Mouse (Mus musculus) limb, embryonic 10.5 days (tissue): Measurements from ENCODE around the gene Kcnt1. TPM values are rescaled to one million over a fixed set of nuclear protein-coding genes. Genes with fewer than 3 reads are reported as not detected.

Experiments used
- DNase-seq: peaks from one replicate; pipeline ENCODE4 v3.0.0-alpha.2; 2017; ENCODE audit warnings: low spot score
- H3K27ac ChIP-seq: fragments of 300-500 bp; sonication (generic); 2 replicates; pipeline ENCODE4 v1.5.1; 2016; ENCODE audit warnings: mild to moderate bottlenecking
- H3K27me3 ChIP-seq: fragments of 300-500 bp; sonication (generic); 2 replicates; pipeline ENCODE4 v1.6.1; 2016; ENCODE audit warnings: low read depth, mild to moderate bottlenecking; ENCODE audit not compliant: poor library complexity, severe bottlenecking
- H3K36me3 ChIP-seq: fragments of 300-500 bp; sonication (generic); 2 replicates; pipeline ENCODE4 v1.6.1; 2016; ENCODE audit warnings: mild to moderate bottlenecking, moderate library complexity
- H3K4me1 ChIP-seq: fragments of 300-500 bp; sonication (generic); 2 replicates; pipeline ENCODE4 v1.6.1; 2016
- H3K4me3 ChIP-seq: fragments of 300-500 bp; sonication (generic); 2 replicates; pipeline ENCODE4 v1.5.1; 2016; ENCODE audit warnings: mild to moderate bottlenecking, moderate library complexity
- H3K9me3 ChIP-seq: fragments of 300-500 bp; sonication (generic); replicated peaks from 2 replicates; pipeline ENCODE4 v1.6.1; 2016; ENCODE audit warnings: mild to moderate bottlenecking
- whole genome bisulfite sequencing: fragments of 180-500 bp; shearing (Covaris S2); methylation state at CpG from one replicate; pipeline ENCODE4 v1.1.7; 2016; 5-methylcytosine and 5-hydroxymethylcytosine counted together
- polyA plus RNA-seq: library from polyadenylated mRNA; unstranded; fragments of >200 nt; fragmentation: Nextera tagmentation; extraction: Ambion mirVana; gene quantifications from 2 replicates; pipeline ENCODE4 v1.2.1, GENCODE M21; 2016

Gene Kcnt1
- polyA plus RNA-seq, 1 experiment from 2014 or later: 0.20 TPM

- no peak for DNase-seq
- Histone ChIP-seq H3K27ac (no peak overlapping the region), H3K4me3 (no peak overlapping the region), H3K4me1 (no peaks in the 10 kb centered on the region), H3K36me3 (no peaks in the 10 kb centered on the region), H3K27me3 (no peaks in the 10 kb centered on the region), H3K9me3 (no peaks in the 10 kb centered on the region)
- 66% methylated on average over 3 of the region's 3 CpGs for WGBS
These were observed 10.9 kb upstream of the Kcnt1 start for GRCm38 (mm10) chr2:25852626-25853025.

GRCm38 (mm10) chr2:25853998-25854397 is 9.5 kb upstream of the Kcnt1 start:
- H3K9me3 ChIP-seq: no peaks in the 10 kb centered on the region
- no peak overlapping the region for H3K4me3 ChIP-seq
- 85% methylated on average over 5 of the region's 5 CpGs for WGBS
- DNase-seq: no peak
- H3K27me3 ChIP-seq: no peaks in the 10 kb centered on the region
- H3K36me3 ChIP-seq: no peaks in the 10 kb centered on the region
- H3K27ac ChIP-seq: no peak overlapping the region
- H3K4me1 ChIP-seq: no peaks in the 10 kb centered on the region

DNA sequence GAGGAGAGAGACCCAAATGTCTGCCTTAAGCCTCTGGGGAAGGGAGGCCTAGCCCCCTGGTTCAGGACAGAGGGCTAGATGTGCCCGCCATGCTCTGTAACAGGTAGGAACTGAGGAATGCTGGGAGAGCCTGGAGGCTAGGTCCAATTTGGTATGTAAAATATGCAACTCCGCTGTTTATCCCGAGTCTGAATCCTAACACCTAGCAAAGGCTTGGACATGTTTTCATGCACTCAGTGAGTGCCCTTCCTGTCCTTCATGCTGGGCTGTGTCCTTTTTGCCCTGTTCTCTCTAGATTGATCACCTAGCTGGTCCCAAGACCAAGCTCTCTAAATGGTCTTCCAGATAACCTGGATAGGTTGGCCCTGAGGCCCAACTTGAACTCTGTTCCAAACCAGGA is 3.6 kb upstream of the Kcnt1 start:
- Histone ChIP-seq H3K9me3 (no peaks in the 10 kb centered on the region), H3K36me3 (no peaks in the 10 kb centered on the region), H3K4me3 (no peak overlapping the region), H3K27me3 (peaks cover 33% of the 10 kb centered on the region), H3K4me1 (peaks cover 14% of the 10 kb centered on the region), H3K27ac (no peak overlapping the region)
- WGBS: 94% methylated on average over 3 of the region's 3 CpGs
- DNase-seq: no peak

DNA sequence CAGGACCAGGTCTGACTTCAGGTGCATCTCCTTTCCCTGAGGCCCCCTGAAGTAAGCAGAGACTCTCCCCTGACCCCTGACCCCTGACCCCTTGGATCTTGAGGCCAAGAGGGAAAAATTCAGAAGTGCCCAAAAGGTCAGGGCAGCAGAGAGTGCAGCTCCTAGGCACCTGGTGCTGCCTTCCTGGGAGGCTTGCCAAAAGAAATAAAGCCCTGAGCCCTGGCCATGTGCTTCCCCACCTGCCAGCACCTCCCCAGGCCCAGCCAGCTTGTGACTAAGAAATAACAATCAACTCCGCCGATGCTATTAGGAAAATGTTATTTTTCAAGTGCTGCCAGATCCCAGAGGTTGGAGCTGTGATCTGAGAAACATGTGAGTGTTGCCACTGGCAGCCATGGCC is 1.5 kb upstream of the Kcnt1 start:
- Histone ChIP-seq H3K4me3 (no peak overlapping the region), H3K9me3 (no peaks in the 10 kb centered on the region), H3K27me3 (peaks cover 54% of the 10 kb centered on the region), H3K36me3 (no peaks in the 10 kb centered on the region), H3K27ac (no peak overlapping the region), H3K4me1 (peaks cover 14% of the 10 kb centered on the region)
- DNase-seq: no peak
- WGBS: 90% methylated on average over 2 of the region's 2 CpGs

GRCm38 (mm10) chr2:25862696-25863270 is 751 bp upstream of the Kcnt1 start:
- WGBS: 65% methylated on average over 5 of the region's 5 CpGs
- Histone ChIP-seq H3K27ac (no peak overlapping the region), H3K9me3 (no peaks in the 10 kb centered on the region), H3K4me3 (0 out of 2 replicates have a peak overlapping the region, but pooled peaks have one; percentile 57), H3K27me3 (peaks cover 59% of the 10 kb centered on the region), H3K4me1 (peaks cover 14% of the 10 kb centered on the region), H3K36me3 (no peaks in the 10 kb centered on the region)
- no peak for DNase-seq

DNA sequence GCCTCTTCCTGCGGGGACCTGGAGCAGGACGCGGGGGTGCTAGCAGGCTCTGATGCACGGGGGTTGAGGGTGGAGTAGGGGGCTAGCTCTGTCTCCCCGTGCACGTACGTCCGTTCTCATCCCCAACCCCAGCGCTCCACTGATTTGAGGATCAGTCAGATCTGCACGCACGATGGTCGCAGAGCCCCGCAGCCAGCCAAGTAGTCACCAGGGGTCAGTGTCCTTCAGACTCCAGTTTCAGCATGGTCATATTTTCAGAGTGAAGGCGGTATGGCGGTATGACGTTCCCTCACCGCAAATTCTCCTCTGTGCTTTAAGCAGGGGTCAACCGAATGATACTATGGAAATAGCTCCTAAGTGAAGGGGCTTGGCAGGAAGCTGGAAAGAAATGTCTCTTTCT is 696 bp downstream of the Kcnt1 start:
- WGBS: 9% methylated on average over 18 of the region's 18 CpGs
- no peak overlapping the region for H3K27ac ChIP-seq
- peaks cover 14% of the 10 kb centered on the region for H3K4me1 ChIP-seq
- no peaks in the 10 kb centered on the region for H3K36me3 ChIP-seq
- H3K4me3 ChIP-seq: peak overlapping the region; percentile 57
- no peak for DNase-seq
- no peaks in the 10 kb centered on the region for H3K9me3 ChIP-seq
- peaks cover 59% of the 10 kb centered on the region for H3K27me3 ChIP-seq

GRCm38 (mm10) chr2:25865412-25865811 is 1.9 kb downstream of the Kcnt1 start:
- Histone ChIP-seq H3K4me1 (peaks cover 14% of the 10 kb centered on the region), H3K27me3 (peaks cover 59% of the 10 kb centered on the region), H3K9me3 (no peaks in the 10 kb centered on the region), H3K4me3 (no peak overlapping the region), H3K36me3 (no peaks in the 10 kb centered on the region), H3K27ac (no peak overlapping the region)
- WGBS: 11% methylated on average over 4 of the region's 4 CpGs
- DNase-seq: no peak

GRCm38 (mm10) chr2:25866656-25867055 is 3.1 kb downstream of the Kcnt1 start:
- DNase-seq: no peak
- no peak overlapping the region for H3K27ac ChIP-seq
- no peaks in the 10 kb centered on the region for H3K9me3 ChIP-seq
- no peaks in the 10 kb centered on the region for H3K36me3 ChIP-seq
- H3K4me3 ChIP-seq: no peak overlapping the region
- WGBS: 58% methylated on average over 5 of the region's 5 CpGs
- peaks cover 14% of the 10 kb centered on the region for H3K4me1 ChIP-seq
- H3K27me3 ChIP-seq: peaks cover 58% of the 10 kb centered on the region

- WGBS: 32% methylated on average over 7 of the region's 7 CpGs
- H3K4me1 ChIP-seq: peaks cover 15% of the 10 kb centered on the region
- peak overlapping the region; percentile 54 for H3K4me3 ChIP-seq
- H3K36me3 ChIP-seq: no peaks in the 10 kb centered on the region
- peaks cover 52% of the 10 kb centered on the region for H3K27me3 ChIP-seq
- H3K27ac ChIP-seq: no peak overlapping the region
- no peaks in the 10 kb centered on the region; the same call in 1 of the 2 replicates for H3K9me3 ChIP-seq
- DNase-seq: peak; percentile 34
These were observed 13.8 kb downstream of the Kcnt1 start for GRCm38 (mm10) chr2:25877250-25877735.

DNA sequence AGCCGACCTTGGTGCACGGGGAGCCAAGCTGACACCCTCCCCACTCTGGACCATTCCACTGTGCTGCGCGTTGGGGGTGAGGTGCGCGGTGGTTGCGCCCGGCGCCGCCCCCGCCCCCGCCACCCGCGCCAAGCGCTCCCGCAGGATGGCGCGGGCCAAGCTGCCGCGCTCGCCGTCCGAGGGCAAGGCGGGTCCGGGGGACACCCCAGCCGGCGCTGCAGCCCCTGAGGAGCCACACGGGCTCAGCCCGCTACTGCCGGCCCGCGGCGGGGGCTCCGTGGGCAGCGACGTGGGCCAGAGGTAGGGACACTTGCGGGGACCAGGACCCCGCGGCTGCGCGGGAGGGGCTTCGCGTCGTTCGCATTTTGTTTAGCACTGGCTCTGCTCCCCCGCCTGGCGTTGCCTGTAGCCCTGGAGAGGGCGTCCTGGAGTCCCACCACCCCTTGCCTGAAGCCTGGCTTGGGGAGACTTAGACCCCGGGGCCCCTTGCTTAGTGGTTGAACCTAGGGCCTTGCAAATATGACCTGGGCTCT is 14.3 kb downstream of the Kcnt1 start:
- DNase-seq: peak; percentile 35
- Histone ChIP-seq H3K4me1 (peaks cover 19% of the 10 kb centered on the region), H3K27me3 (peaks cover 52% of the 10 kb centered on the region), H3K27ac (peak overlapping the region; percentile 64), H3K36me3 (no peaks in the 10 kb centered on the region), H3K9me3 (no peaks in the 10 kb centered on the region; the same call in 1 of the 2 replicates), H3K4me3 (peak overlapping the region; percentile 54)
- 3% methylated on average over 49 of the region's 49 CpGs for WGBS

DNA sequence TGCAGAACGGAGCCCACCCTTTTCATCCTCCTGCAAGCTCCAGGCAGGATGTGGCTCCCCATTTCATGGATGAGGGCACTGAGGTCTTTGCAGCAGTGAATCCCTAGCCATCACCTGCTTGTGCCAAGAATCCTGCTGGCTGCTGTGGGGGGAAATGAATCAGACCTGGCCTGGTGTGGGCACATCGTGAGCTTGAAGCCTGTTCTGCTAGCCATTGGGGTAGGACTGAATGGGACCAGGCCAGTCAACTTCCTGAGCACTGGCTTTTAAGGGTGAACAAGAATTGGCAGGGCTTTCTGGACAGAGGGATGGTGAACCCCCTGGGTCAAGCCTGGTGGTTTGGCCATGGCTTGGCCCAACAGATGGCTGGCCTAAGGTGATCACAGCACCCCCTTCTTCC is 15.0 kb downstream of the Kcnt1 start:
- Histone ChIP-seq H3K36me3 (no peaks in the 10 kb centered on the region), H3K4me1 (peaks cover 19% of the 10 kb centered on the region), H3K27ac (no peak overlapping the region), H3K9me3 (no peaks in the 10 kb centered on the region; the same call in 1 of the 2 replicates), H3K4me3 (no peak overlapping the region), H3K27me3 (peaks cover 52% of the 10 kb centered on the region)
- 76% methylated on average over 2 of the region's 2 CpGs for WGBS
- no peak for DNase-seq

- H3K27ac ChIP-seq: no peak overlapping the region
- no peaks in the 10 kb centered on the region; the same call in 1 of the 2 replicates for H3K9me3 ChIP-seq
- no peaks in the 10 kb centered on the region for H3K36me3 ChIP-seq
- H3K4me1 ChIP-seq: peaks cover 19% of the 10 kb centered on the region
- DNase-seq: no peak
- peaks cover 52% of the 10 kb centered on the region for H3K27me3 ChIP-seq
- no peak overlapping the region for H3K4me3 ChIP-seq
- 70% methylated on average over 4 of the region's 4 CpGs for WGBS
These were observed 15.5 kb downstream of the Kcnt1 start for GRCm38 (mm10) chr2:25879061-25879460.

DNA sequence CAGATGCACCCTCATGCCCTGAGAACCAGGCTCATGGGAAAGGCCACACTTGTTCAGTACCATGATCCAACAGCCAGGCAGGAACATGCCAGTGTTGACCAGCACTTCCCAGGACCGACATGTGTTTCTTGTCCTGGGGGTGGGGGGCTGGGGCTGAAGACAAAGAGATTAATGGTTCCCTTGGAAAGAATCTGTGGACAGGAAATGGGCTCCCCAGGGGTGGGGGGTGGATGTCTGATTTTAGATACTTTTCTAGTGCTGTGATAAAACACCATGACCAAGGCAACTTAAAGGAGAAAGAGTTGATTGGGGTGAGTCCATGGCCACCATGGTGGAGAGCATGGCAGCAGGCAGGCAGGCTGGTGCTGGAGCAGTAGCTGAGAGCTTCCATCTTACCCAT is 18.7 kb downstream of the Kcnt1 start:
- no peaks in the 10 kb centered on the region for H3K36me3 ChIP-seq
- peaks cover 33% of the 10 kb centered on the region for H3K27me3 ChIP-seq
- WGBS: 36% methylated on average over 1 of the region's 1 CpGs
- H3K9me3 ChIP-seq: no peaks in the 10 kb centered on the region
- no peak overlapping the region for H3K4me3 ChIP-seq
- DNase-seq: no peak
- H3K27ac ChIP-seq: no peak overlapping the region; the same call in 1 of the 2 replicates
- H3K4me1 ChIP-seq: peaks cover 19% of the 10 kb centered on the region
